Mouse (Mus musculus): ENCODE measurements around the gene Rpl24. TPM values are rescaled to one million over a fixed set of nuclear protein-coding genes. Genes with fewer than 3 reads are reported as not detected.
"Not testable (repeated sequence)": the region's sequence is repeated elsewhere in the genome, so short reads cannot be mapped to it uniquely, and the experiment has no call there.

Rpl24 gene
- polyA plus RNA-seq, 1 experiment from 2014 or later: 585 TPM

DNA sequence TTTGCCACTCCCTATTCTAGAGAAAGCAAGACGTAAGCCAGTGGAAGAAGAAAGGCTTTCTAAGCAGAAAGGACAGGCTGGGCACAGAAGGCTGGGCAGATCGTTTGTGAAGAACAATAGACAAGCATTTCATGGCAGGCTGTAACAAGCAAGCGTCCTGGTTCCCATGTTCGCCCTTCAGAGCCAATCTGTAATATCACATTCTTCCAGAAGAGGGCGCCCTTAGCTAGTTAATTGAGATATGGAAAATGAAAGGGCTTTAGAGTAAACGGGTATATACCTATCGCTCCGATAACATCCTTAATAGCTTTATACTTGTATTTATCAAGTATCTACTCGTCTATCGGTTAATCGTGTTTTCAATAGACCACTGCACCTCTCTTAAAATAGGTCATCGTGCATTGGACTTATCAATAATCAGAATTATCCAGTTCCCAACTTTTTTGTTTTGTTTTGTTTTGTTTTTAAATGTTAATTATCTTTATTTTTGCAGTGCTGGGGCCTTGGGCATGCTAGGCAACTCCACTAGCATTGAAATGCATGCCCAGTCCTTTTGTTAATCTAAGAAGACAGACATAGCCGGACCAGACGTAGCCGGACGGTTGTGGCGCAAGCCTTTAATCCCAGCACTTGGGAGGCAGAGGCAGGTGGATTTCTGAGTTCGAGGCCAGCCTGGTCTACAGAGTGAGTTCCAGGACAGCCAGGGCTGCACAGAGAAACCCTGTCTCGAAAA is 15.0 kb upstream of the Rpl24 start:
- no peaks in the 10 kb centered on the region for H3K9me3 ChIP-seq
- no peaks in the 10 kb centered on the region for H3K27me3 ChIP-seq
- WGBS: 39% methylated on average over 19 of the region's 19 CpGs
- 0 out of 2 replicates have a peak overlapping the region, but pooled peaks have one; percentile 3 for H3K4me3 ChIP-seq
- 0 out of 2 replicates have a peak overlapping the region, but pooled peaks have one; percentile 17 for H3K27ac ChIP-seq (replicated peaks)
- H3K9ac ChIP-seq (replicated peaks): no peak overlapping the region
- no peak overlapping the region for H3K4me2 ChIP-seq (replicated peaks)
- H3K4me1 ChIP-seq: no peaks in the 10 kb centered on the region; the same call in 1 of the 2 replicates
- peak; percentile 71 for ATAC-seq (replicated peaks)
- no peaks in the 10 kb centered on the region for H3K36me3 ChIP-seq

- Histone ChIP-seq H3K9me3 (no peaks in the 10 kb centered on the region), H3K4me2 (replicated peaks) (no peak overlapping the region), H3K27ac (replicated peaks) (no peak overlapping the region), H3K36me3 (no peaks in the 10 kb centered on the region), H3K9ac (replicated peaks) (no peak overlapping the region), H3K27me3 (no peaks in the 10 kb centered on the region), H3K4me3 (no peak overlapping the region), H3K4me1 (no peaks in the 10 kb centered on the region; the same call in 1 of the 2 replicates)
- ATAC-seq (replicated peaks): no peak
- WGBS: 82% methylated on average over 7 of the region's 7 CpGs
Observed at GRCm38 (mm10) chr16:55951679-55952327, 14.3 kb upstream of the Rpl24 start.

DNA sequence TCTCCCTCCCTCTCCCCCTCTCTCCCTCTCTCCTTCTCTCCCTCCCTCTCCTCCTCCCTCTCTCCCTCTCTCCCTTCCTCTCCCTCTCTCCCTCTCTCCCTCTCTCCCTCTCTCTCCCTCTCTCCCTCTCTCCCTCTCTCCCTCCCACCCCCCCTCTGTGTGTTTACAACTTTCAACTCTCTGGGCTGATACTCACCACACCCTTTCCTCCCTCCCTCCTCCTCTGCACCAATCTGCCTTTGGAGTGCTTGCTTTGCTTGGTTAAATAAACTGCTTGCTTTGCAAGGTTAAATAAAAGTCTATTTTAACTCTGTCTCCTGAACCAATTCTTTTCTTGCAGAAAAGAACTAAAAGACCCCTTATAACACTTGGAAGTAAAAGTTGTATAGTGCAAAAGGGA is 13.3 kb upstream of the Rpl24 start:
- no peaks in the 10 kb centered on the region for H3K27me3 ChIP-seq
- no peaks in the 10 kb centered on the region for H3K9me3 ChIP-seq
- no peak overlapping the region for H3K4me2 ChIP-seq (replicated peaks)
- H3K4me3 ChIP-seq: no peak overlapping the region
- no peaks in the 10 kb centered on the region; the same call in 1 of the 2 replicates for H3K4me1 ChIP-seq
- no peak for ATAC-seq (replicated peaks)
- no peak overlapping the region for H3K9ac ChIP-seq (replicated peaks)
- no peaks in the 10 kb centered on the region for H3K36me3 ChIP-seq
- no peak overlapping the region for H3K27ac ChIP-seq (replicated peaks)

GRCm38 (mm10) chr16:55954196-55954595 is 11.9 kb upstream of the Rpl24 start:
- not testable (repeated sequence) for H3K36me3 ChIP-seq; H3K4me1 ChIP-seq; H3K4me3 ChIP-seq; H3K27ac ChIP-seq (replicated peaks); H3K9ac ChIP-seq (replicated peaks); ATAC-seq (replicated peaks); H3K27me3 ChIP-seq; H3K4me2 ChIP-seq (replicated peaks); H3K9me3 ChIP-seq
- WGBS: 93% methylated on average over 9 of the region's 9 CpGs

GRCm38 (mm10) chr16:55963068-55963467 is 3.0 kb upstream of the Rpl24 start:
- not testable (repeated sequence) for H3K9me3 ChIP-seq; H3K36me3 ChIP-seq; ATAC-seq (replicated peaks); H3K4me3 ChIP-seq; H3K27ac ChIP-seq (replicated peaks); H3K4me2 ChIP-seq (replicated peaks); H3K9ac ChIP-seq (replicated peaks); H3K27me3 ChIP-seq
- peaks cover 12% of the 10 kb centered on the region for H3K4me1 ChIP-seq
- WGBS: 90% methylated on average over 6 of the region's 11 CpGs

- WGBS: 60% methylated on average over 4 of the region's 4 CpGs
- Histone ChIP-seq H3K27ac (replicated peaks) (no peak overlapping the region), H3K4me1 (peaks cover 22% of the 10 kb centered on the region), H3K36me3 (peaks cover 10% of the 10 kb centered on the region; the same call in 1 of the 2 replicates), H3K27me3 (no peaks in the 10 kb centered on the region), H3K9me3 (no peaks in the 10 kb centered on the region), H3K9ac (replicated peaks) (no peak overlapping the region), H3K4me3 (no peak overlapping the region), H3K4me2 (replicated peaks) (no peak overlapping the region)
- no peak for ATAC-seq (replicated peaks)
Observed at GRCm38 (mm10) chr16:55964126-55964949, 1.7 kb upstream of the Rpl24 start.

DNA sequence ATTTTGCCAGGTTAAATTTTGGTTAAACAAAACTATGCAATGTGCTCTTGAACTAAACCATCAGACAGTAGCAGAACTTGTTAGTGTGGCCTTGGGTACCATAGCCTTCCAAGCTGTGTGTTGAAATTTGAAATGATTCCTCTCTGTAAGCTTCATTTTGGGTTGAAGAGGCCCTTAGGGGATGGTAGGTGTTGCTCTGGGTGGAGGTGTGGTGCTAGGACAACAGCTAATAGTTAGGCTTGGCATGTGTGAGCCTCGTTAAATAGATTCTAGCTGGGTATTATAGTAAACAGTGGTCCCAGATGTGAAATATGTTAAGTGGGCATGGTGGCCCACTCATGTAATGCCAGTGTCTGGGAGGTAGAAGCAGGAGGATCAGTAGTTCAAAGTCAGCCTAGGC is 1.1 kb downstream of the Rpl24 start:
- 10% methylated on average over 1 of the region's 1 CpGs for WGBS
- Histone ChIP-seq H3K27ac (replicated peaks) (no peak overlapping the region), H3K9me3 (no peaks in the 10 kb centered on the region), H3K36me3 (peaks cover 39% of the 10 kb centered on the region), H3K27me3 (no peaks in the 10 kb centered on the region), H3K4me3 (peak overlapping the region; percentile 85), H3K9ac (replicated peaks) (peak overlapping the region; percentile 82), H3K4me2 (replicated peaks) (peak overlapping the region; percentile 70), H3K4me1 (peaks cover 27% of the 10 kb centered on the region)
- ATAC-seq (replicated peaks): no peak

- ATAC-seq (replicated peaks): no peak
- H3K4me3 ChIP-seq: no peak overlapping the region
- WGBS: 81% methylated on average over 3 of the region's 3 CpGs
Observed at GRCm38 (mm10) chr16:55969147-55969546, 3.1 kb downstream of the Rpl24 start.

DNA sequence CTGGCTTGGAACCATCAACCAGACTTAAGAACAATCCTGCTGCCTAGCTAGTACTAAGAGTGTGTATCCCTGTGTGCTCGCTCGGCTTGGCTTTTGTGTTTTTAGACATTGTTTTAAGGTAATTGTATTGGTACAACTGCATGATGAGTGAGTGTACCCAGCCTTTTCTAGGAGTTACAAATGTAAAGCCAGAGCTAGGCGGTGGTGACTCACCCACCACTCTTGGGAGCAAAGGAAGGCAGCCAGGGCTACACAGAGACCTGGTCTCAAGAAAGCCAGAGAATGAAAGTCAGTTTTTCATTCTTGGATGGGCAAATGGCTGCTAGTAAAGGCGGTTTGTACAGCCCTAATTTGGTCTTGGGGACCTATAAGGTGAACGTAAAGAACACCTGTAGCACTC is 4.3 kb downstream of the Rpl24 start:
- Histone ChIP-seq H3K9ac (replicated peaks) (no peak overlapping the region), H3K36me3 (peaks cover 45% of the 10 kb centered on the region), H3K4me1 (peaks cover 46% of the 10 kb centered on the region), H3K4me2 (replicated peaks) (no peak overlapping the region), H3K27me3 (no peaks in the 10 kb centered on the region), H3K4me3 (no peak overlapping the region), H3K9me3 (no peaks in the 10 kb centered on the region), H3K27ac (replicated peaks) (no peak overlapping the region)
- ATAC-seq (replicated peaks): no peak
- WGBS: 87% methylated on average over 5 of the region's 5 CpGs

More at GRCm38 (mm10) chr16:55969147-55969546, 3.1 kb downstream of the Rpl24 start:
- H3K36me3 ChIP-seq: peaks cover 45% of the 10 kb centered on the region
- no peak overlapping the region for H3K27ac ChIP-seq (replicated peaks)
- H3K27me3 ChIP-seq: no peaks in the 10 kb centered on the region
- no peak overlapping the region for H3K4me2 ChIP-seq (replicated peaks)
- no peaks in the 10 kb centered on the region for H3K9me3 ChIP-seq
- H3K4me1 ChIP-seq: peaks cover 39% of the 10 kb centered on the region
- no peak overlapping the region for H3K9ac ChIP-seq (replicated peaks)

- H3K9ac ChIP-seq (replicated peaks): no peak overlapping the region
- peaks cover 45% of the 10 kb centered on the region for H3K36me3 ChIP-seq
- H3K27me3 ChIP-seq: no peaks in the 10 kb centered on the region
- WGBS: 82% methylated on average over 6 of the region's 6 CpGs
- H3K4me2 ChIP-seq (replicated peaks): no peak overlapping the region
- ATAC-seq (replicated peaks): no peak
- H3K9me3 ChIP-seq: no peaks in the 10 kb centered on the region
- H3K27ac ChIP-seq (replicated peaks): no peak overlapping the region
- peaks cover 53% of the 10 kb centered on the region for H3K4me1 ChIP-seq
- no peak overlapping the region for H3K4me3 ChIP-seq
Observed at GRCm38 (mm10) chr16:55971735-55972615, 5.9 kb downstream of the Rpl24 start.

- Histone ChIP-seq H3K27ac (replicated peaks) (peak overlapping the region; percentile 75), H3K9me3 (no peaks in the 10 kb centered on the region), H3K36me3 (peaks cover 45% of the 10 kb centered on the region), H3K4me3 (peak overlapping the region; percentile 97), H3K4me2 (replicated peaks) (peak overlapping the region; percentile 63), H3K9ac (replicated peaks) (peak overlapping the region; percentile 34; the same call in 1 of the 2 replicates), H3K4me1 (peaks cover 46% of the 10 kb centered on the region), H3K27me3 (no peaks in the 10 kb centered on the region)
- WGBS: 53% methylated on average over 10 of the region's 10 CpGs
- no peak for ATAC-seq (replicated peaks)
Observed at GRCm38 (mm10) chr16:55972626-55973201, 6.6 kb downstream of the Rpl24 start.

Measured in forebrain, embryonic 15.5 days (tissue).